Mouse (Mus musculus): ENCODE results near the gene Tcf15.

DNA sequence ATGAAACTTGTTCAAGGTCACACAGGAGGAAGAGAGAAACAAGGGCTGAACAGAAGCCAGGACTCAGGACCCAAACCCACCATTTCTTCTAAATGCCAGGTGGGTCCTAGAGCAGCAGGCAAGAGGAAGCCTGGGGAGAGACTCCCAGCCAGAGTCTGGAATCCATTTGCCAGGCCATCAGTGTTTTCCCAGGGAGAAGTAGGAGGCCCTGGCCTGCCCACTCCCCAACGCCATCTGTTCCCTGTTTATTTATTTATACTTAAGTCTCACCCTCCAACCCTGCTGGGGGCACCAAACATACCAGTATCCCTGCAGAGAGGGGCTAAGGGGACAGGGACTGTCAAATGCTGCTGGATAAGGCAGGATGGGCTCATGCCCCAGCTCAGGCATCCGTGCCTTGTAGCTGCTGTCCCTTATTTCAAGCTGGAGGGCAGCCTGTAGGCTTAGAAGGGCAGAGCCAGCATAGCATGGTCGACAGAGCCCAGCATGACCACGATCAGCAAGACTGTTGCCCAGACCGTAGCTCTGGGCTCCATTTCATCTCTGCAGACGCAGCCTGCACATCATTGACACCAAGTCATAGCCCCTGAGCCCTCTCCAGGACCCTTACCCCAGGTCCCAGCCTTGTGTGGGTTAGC, 24.0 kb upstream of the Tcf15 start:
- no peak for TF ChIP-seq MAX (IDR thresholded peaks at IDR 0.05; ENCODE audit: low read length)
- no peak for TF ChIP-seq POLR2AphosphoS2 (IDR thresholded peaks at IDR 0.05; ENCODE audit: low read depth, low read length)
- TF ChIP-seq ZC3H11A (IDR thresholded peaks at IDR 0.05; ENCODE audit: low read depth, low read length): no peak
- no peak for TF ChIP-seq RCOR1 (conservative IDR thresholded peaks at IDR 0.05; ENCODE audit: low read depth, low read length)
- TF ChIP-seq CTCF (conservative IDR thresholded peaks at IDR 0.05 in 1 of 2, IDR thresholded peaks at IDR 0.05 in 1 of 2; ENCODE audit: low read depth in 2 of 2, low read length in 2 of 2): no peak
